Mouse (Mus musculus): Measurements from ENCODE around the gene March6. TPM values are rescaled to one million over a fixed set of nuclear protein-coding genes. Genes with fewer than 3 reads are reported as not detected.

March6 gene
- 40.7 TPM for polyA plus RNA-seq (2014; fragmentation: Illumina TruSeq; extraction: RNeasy Lipid Tissue Mini Kit (QIAGEN cat#74804); ENCODE audit: low read depth, low replicate concordance)

DNA sequence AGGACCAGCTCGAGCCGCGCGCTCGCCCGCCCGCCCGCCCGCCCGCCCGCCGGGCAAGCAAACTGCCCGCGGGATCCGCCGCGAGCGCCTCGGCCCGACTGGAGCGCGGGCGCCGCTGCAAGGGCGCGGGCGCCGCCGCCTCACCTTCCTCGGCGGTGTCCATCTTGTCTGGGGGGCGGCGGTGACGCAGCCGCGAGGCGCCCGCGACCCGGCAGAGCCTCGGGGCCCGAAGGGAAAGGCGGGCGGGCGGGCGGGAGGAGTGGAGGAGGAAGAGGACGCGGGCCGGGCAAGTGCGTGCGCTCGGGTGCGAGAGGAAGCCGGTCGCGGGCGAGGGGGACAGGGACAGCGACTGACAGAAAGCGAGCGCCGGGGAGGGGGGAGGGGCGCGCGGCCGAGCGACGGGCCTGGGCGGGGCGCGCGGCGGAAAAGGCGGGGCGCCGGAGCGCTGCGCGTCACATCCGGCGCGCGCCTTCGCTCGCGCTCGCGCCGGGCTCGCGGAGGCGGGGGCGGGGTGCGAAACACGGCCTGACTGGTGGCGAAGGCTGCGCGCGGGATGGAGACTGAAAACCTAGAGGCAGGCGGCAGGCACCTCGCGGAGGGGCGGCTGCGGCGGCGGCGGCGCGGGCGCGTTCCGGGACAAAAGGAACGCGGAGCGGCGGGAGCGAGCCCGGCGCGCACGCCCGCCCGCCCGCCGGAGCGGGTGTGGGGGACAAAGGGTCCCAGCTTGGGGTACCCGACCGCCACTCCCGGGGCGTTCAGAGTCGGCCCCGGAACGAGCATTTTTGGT lies at the start of gene March6:
March6 (minus strand) TSS at position 395 of the 787 bp plus-strand sequence.

GRCm38 (mm10) chr15:31565184-31565583 lies 34.3 kb upstream of the March6 start, which contains the start of gene Cmbl:
Gene Cmbl, plus strand, starts transcription at chr15:31565389.

GRCm38 (mm10) chr15:31453098-31453916 lies 77.5 kb downstream of the March6 start, which contains the start of gene Ropn1l:
Gene Ropn1l, minus strand, starts transcription at chr15:31453737.

Other genes starting within 250 kb of the March6 start
- 1.4 TPM for gene Ankrd33b, start 163.3 kb downstream of the March6 start, polyA plus RNA-seq (2014; fragmentation: Illumina TruSeq; extraction: RNeasy Lipid Tissue Mini Kit (QIAGEN cat#74804); ENCODE audit: low read depth, low replicate concordance)
- 886 TPM for gene Ropn1l, start 77.3 kb downstream of the March6 start, polyA plus RNA-seq (2014; fragmentation: Illumina TruSeq; extraction: RNeasy Lipid Tissue Mini Kit (QIAGEN cat#74804); ENCODE audit: low read depth, low replicate concordance)
- gene Cmbl, start 34.3 kb upstream of the March6 start, polyA plus RNA-seq (2014; fragmentation: Illumina TruSeq; extraction: RNeasy Lipid Tissue Mini Kit (QIAGEN cat#74804); ENCODE audit: low read depth, low replicate concordance) = 12.6 TPM
- 167 TPM for gene Cct5, start 70.8 kb upstream of the March6 start, polyA plus RNA-seq (2014; fragmentation: Illumina TruSeq; extraction: RNeasy Lipid Tissue Mini Kit (QIAGEN cat#74804); ENCODE audit: low read depth, low replicate concordance)
- 2.2 TPM for gene Fam173b, start 70.8 kb upstream of the March6 start, polyA plus RNA-seq (2014; fragmentation: Illumina TruSeq; extraction: RNeasy Lipid Tissue Mini Kit (QIAGEN cat#74804); ENCODE audit: low read depth, low replicate concordance)

All from testis, adult 10 weeks (tissue).